Mouse (Mus musculus): Measurements from ENCODE around the gene Fosb. TPM values are rescaled to one million over a fixed set of nuclear protein-coding genes. Genes with fewer than 3 reads are reported as not detected.
A peak's percentile ranks its signal among the peaks of the same experiment; 100 is the strongest.
"Not testable (repeated sequence)": the region's sequence is repeated elsewhere in the genome, so short reads cannot be mapped to it uniquely, and the experiment has no call there.

The Fosb gene
- polyA plus RNA-seq, 1 experiment from 2014 or later = not detected

GRCm38 (mm10) chr7:19283406-19283804 is 26.4 kb downstream of the Fosb start:
- H3K4me1 ChIP-seq (replicated peaks; ENCODE audit: control insufficient read depth, insufficient read depth, low read length) = no peaks in the 10 kb centered on the region; the same call in none of the 2 replicates
- WGBS = 33% methylated on average over 14 of the region's 14 CpGs
- peak; percentile 41 for DNase-seq (ENCODE audit: low spot score)
- H3K27me3 ChIP-seq (ENCODE audit: control insufficient read depth, insufficient read depth, low read length) = peaks cover 31% of the 10 kb centered on the region
- peaks cover 5% of the 10 kb centered on the region; the same call in 1 of the 2 replicates for H3K36me3 ChIP-seq (ENCODE audit: control insufficient read depth, insufficient read depth, low read length)
- H3K4me3 ChIP-seq (ENCODE audit: low read depth, low read length) = peak overlapping the region; percentile 81
- peak overlapping the region; percentile 95 for H3K9ac ChIP-seq (ENCODE audit: low read depth, low read length)
- H3K27ac ChIP-seq (ENCODE audit: low read depth, low read length) = no peak overlapping the region
- no peak for ATAC-seq (ENCODE audit: low FRiP score)
- H3K9me3 ChIP-seq (ENCODE audit: control insufficient read depth, low read length) = no peaks in the 10 kb centered on the region
- H3K4me2 ChIP-seq (replicated peaks; ENCODE audit: low read depth, low read length) = peak overlapping the region; percentile 85

- peak overlapping the region; percentile 95 for H3K9ac ChIP-seq (ENCODE audit: low read depth, low read length)
- peak overlapping the region; percentile 83 for H3K27ac ChIP-seq (ENCODE audit: low read depth, low read length)
- H3K4me1 ChIP-seq (replicated peaks; ENCODE audit: control insufficient read depth, insufficient read depth, low read length) = no peaks in the 10 kb centered on the region; the same call in none of the 2 replicates
- H3K27me3 ChIP-seq (ENCODE audit: control insufficient read depth, insufficient read depth, low read length) = peaks cover 36% of the 10 kb centered on the region
- H3K9me3 ChIP-seq (ENCODE audit: control insufficient read depth, low read length) = no peaks in the 10 kb centered on the region
- peak overlapping the region; percentile 85 for H3K4me2 ChIP-seq (replicated peaks; ENCODE audit: low read depth, low read length)
- 0% methylated on average over 33 of the region's 35 CpGs for WGBS
- DNase-seq (ENCODE audit: low spot score) (peak; percentile 72), ATAC-seq (ENCODE audit: low FRiP score) (peak; percentile 82; the same call in 1 of the 2 replicates)
- peak overlapping the region; percentile 81 for H3K4me3 ChIP-seq (ENCODE audit: low read depth, low read length)
- H3K36me3 ChIP-seq (ENCODE audit: control insufficient read depth, insufficient read depth, low read length) = peaks cover 5% of the 10 kb centered on the region; the same call in 1 of the 2 replicates
Observed at GRCm38 (mm10) chr7:19282791-19283405, 27.0 kb downstream of the Fosb start.

DNA sequence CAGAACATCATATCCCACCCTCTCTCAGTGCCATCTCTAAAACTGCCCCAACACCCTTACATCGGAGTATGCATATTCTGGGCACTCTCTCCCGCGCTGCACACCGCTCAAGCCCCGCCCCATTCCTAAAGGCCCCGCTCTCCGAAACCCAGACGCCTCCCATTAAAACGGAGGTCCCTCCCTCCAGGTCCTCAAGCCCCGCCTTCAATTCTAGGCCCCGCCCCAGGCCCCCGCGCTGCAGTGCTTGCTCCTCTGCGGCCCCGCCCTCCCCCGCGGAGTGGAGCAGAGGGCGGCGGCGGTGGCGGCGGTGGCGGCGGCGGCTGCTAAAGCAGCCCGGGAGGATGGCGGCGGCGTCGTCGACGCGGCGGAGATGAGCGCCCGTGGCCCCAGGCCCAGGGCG is 27.5 kb downstream of the Fosb start, which contains the start of gene Rtn2:
Gene Rtn2, plus strand, starts transcription at position 240 of the 400 bp plus-strand sequence.
- peak; percentile 85 for ATAC-seq (ENCODE audit: low FRiP score)
- DNase-seq (ENCODE audit: low spot score) = peak; percentile 92
- under 1% methylated on average over 36 of the region's 37 CpGs for WGBS
- Histone ChIP-seq H3K9ac (ENCODE audit: low read depth, low read length) (peak within 1 kb of the TSS; percentile 95), H3K4me1 (replicated peaks; ENCODE audit: control insufficient read depth, insufficient read depth, low read length) (no peaks in the 10 kb centered on the region; the same call in none of the 2 replicates), H3K36me3 (ENCODE audit: control insufficient read depth, insufficient read depth, low read length) (peaks cover 2% of the 10 kb centered on the region; the same call in 1 of the 2 replicates), H3K27ac (ENCODE audit: low read depth, low read length) (peak within 1 kb of the TSS; percentile 83), H3K4me2 (replicated peaks; ENCODE audit: low read depth, low read length) (peak within 1 kb of the TSS; percentile 85), H3K27me3 (ENCODE audit: control insufficient read depth, insufficient read depth, low read length) (peaks cover 40% of the 10 kb centered on the region), H3K4me3 (ENCODE audit: low read depth, low read length) (peak within 1 kb of the TSS; percentile 81), H3K9me3 (ENCODE audit: control insufficient read depth, low read length) (no peaks in the 10 kb centered on the region)

DNA sequence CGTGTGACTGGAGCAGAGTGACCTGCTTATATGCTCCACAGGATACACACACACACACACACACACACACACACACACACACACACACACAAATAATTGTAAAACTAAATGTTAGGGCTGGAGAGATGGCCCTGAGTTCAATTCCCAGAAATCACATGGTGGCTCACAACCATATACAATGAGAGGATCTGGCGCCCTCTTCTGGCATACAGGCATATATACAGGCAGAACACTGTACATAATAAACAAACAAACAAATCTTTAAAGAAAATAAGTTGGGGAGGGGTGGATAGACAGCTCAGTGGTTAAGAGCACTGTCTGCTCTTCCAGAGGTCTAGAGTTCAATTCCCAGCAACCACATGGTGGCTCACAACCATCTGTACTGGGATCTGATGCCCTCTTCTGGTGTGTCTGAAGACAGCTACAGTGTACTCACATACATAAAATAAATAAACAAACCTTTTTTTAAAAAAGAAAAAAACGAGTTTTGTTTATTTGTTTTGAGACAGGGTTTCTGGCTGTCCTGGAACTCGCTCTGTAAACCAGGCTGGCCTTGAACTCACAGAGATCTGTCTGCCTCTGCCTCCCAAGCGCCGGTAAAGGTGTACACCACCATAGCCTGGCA is 28.1 kb downstream of the Fosb start:
- not testable (repeated sequence) for H3K27ac ChIP-seq (ENCODE audit: low read depth, low read length); H3K4me2 ChIP-seq (replicated peaks; ENCODE audit: low read depth, low read length); H3K36me3 ChIP-seq (ENCODE audit: control insufficient read depth, insufficient read depth, low read length); ATAC-seq (ENCODE audit: low FRiP score); H3K4me1 ChIP-seq (replicated peaks; ENCODE audit: control insufficient read depth, insufficient read depth, low read length); H3K9me3 ChIP-seq (ENCODE audit: control insufficient read depth, low read length); H3K9ac ChIP-seq (ENCODE audit: low read depth, low read length)
- WGBS = 34% methylated on average over 6 of the region's 6 CpGs
- peak; percentile 51 for DNase-seq (ENCODE audit: low spot score)
- H3K4me3 ChIP-seq (ENCODE audit: low read depth, low read length) = peak overlapping the region; percentile 81; the same call in 1 of the 2 replicates
- H3K27me3 ChIP-seq (ENCODE audit: control insufficient read depth, insufficient read depth, low read length) = peaks cover 40% of the 10 kb centered on the region

- ATAC-seq (ENCODE audit: low FRiP score) (no peak), DNase-seq (ENCODE audit: low spot score) (peak; percentile 50)
- Histone ChIP-seq H3K27ac (ENCODE audit: low read depth, low read length) (no peak within 1 kb of the TSS; the same call in 1 of the 2 replicates), H3K9ac (ENCODE audit: low read depth, low read length) (no peak within 1 kb of the TSS), H3K36me3 (ENCODE audit: control insufficient read depth, insufficient read depth, low read length) (no peaks in the 10 kb centered on the region), H3K9me3 (ENCODE audit: control insufficient read depth, low read length) (no peaks in the 10 kb centered on the region), H3K4me2 (replicated peaks; ENCODE audit: low read depth, low read length) (peak within 1 kb of the TSS; percentile 39), H3K4me1 (replicated peaks; ENCODE audit: control insufficient read depth, insufficient read depth, low read length) (no peaks in the 10 kb centered on the region; the same call in none of the 2 replicates), H3K27me3 (ENCODE audit: control insufficient read depth, insufficient read depth, low read length) (peaks cover 40% of the 10 kb centered on the region), H3K4me3 (ENCODE audit: low read depth, low read length) (peak within 1 kb of the TSS; percentile 22)
- WGBS = under 1% methylated on average over 46 of the region's 46 CpGs
Observed at GRCm38 (mm10) chr7:19279581-19280114, 30.2 kb downstream of the Fosb start, which contains the start of gene Ppm1n. Ppm1n (minus strand) TSS chr7:19280064.

GRCm38 (mm10) chr7:19279052-19279451 is 30.8 kb downstream of the Fosb start:
- Histone ChIP-seq H3K27me3 (ENCODE audit: control insufficient read depth, insufficient read depth, low read length) (peaks cover 40% of the 10 kb centered on the region), H3K4me1 (replicated peaks; ENCODE audit: control insufficient read depth, insufficient read depth, low read length) (no peaks in the 10 kb centered on the region; the same call in none of the 2 replicates), H3K36me3 (ENCODE audit: control insufficient read depth, insufficient read depth, low read length) (no peaks in the 10 kb centered on the region), H3K27ac (ENCODE audit: low read depth, low read length) (no peak overlapping the region; the same call in 1 of the 2 replicates), H3K4me2 (replicated peaks; ENCODE audit: low read depth, low read length) (peak overlapping the region; percentile 39), H3K9ac (ENCODE audit: low read depth, low read length) (no peak overlapping the region), H3K4me3 (ENCODE audit: low read depth, low read length) (peak overlapping the region; percentile 22; the same call in 1 of the 2 replicates), H3K9me3 (ENCODE audit: control insufficient read depth, low read length) (no peaks in the 10 kb centered on the region)
- DNase-seq (ENCODE audit: low spot score) = peak; percentile 24
- WGBS = 2% methylated on average over 34 of the region's 34 CpGs
- ATAC-seq (ENCODE audit: low FRiP score) = no peak

- peaks cover 38% of the 10 kb centered on the region for H3K27me3 ChIP-seq (ENCODE audit: control insufficient read depth, insufficient read depth, low read length)
- 45% methylated on average over 4 of the region's 4 CpGs for WGBS
- H3K4me1 ChIP-seq (replicated peaks; ENCODE audit: control insufficient read depth, insufficient read depth, low read length) = no peaks in the 10 kb centered on the region; the same call in none of the 2 replicates
- no peak overlapping the region for H3K4me3 ChIP-seq (ENCODE audit: low read depth, low read length)
- ATAC-seq (ENCODE audit: low FRiP score) (no peak), DNase-seq (ENCODE audit: low spot score) (no peak)
- no peaks in the 10 kb centered on the region for H3K9me3 ChIP-seq (ENCODE audit: control insufficient read depth, low read length)
- no peak overlapping the region for H3K9ac ChIP-seq (ENCODE audit: low read depth, low read length)
- no peak overlapping the region for H3K4me2 ChIP-seq (replicated peaks; ENCODE audit: low read depth, low read length)
- H3K27ac ChIP-seq (ENCODE audit: low read depth, low read length) = no peak overlapping the region
- no peaks in the 10 kb centered on the region for H3K36me3 ChIP-seq (ENCODE audit: control insufficient read depth, insufficient read depth, low read length)
Observed at GRCm38 (mm10) chr7:19276253-19276652, 33.6 kb downstream of the Fosb start.

DNA sequence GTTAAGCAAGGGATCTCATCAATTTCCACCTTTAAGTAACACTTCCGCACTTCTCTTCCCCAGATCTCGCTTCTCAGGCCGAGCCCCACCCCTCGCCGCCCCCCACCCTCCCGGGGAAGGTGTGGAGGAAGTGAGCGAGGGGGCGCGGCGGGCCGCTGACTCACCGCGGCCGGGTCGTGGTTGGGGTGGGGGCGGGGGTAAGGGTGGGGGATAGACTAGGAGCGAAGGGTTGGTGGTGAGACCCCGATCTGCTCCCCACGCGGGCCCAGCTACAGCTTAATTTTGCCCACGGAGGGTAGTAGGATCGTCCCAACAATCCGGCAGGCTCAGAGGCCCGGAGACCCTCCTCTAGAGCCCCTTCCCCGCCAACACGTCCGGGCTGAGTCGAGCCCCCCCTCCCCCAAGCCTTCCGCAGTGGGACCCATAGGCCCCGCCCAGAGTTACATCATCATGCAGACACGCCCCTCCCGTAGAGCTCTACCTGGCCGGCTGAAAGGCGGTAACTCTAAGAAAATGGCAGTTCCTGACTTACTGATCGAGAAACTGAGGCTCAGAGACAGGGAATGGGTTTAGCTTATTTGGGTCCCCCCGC is 37.6 kb downstream of the Fosb start:
- Histone ChIP-seq H3K27ac (ENCODE audit: low read depth, low read length) (peak overlapping the region; percentile 55), H3K4me3 (ENCODE audit: low read depth, low read length) (peak overlapping the region; percentile 99), H3K9ac (ENCODE audit: low read depth, low read length) (peak overlapping the region; percentile 87), H3K9me3 (ENCODE audit: control insufficient read depth, low read length) (no peaks in the 10 kb centered on the region), H3K4me2 (replicated peaks; ENCODE audit: low read depth, low read length) (peak overlapping the region; percentile 97), H3K4me1 (replicated peaks; ENCODE audit: control insufficient read depth, insufficient read depth, low read length) (peaks cover 11% of the 10 kb centered on the region), H3K36me3 (ENCODE audit: control insufficient read depth, insufficient read depth, low read length) (no peaks in the 10 kb centered on the region), H3K27me3 (ENCODE audit: control insufficient read depth, insufficient read depth, low read length) (no peaks in the 10 kb centered on the region)
- WGBS = 1% methylated on average over 33 of the region's 36 CpGs
- ATAC-seq (ENCODE audit: low FRiP score) (peak; percentile 75), DNase-seq (ENCODE audit: low spot score) (peak; percentile 79)

All from hindbrain, embryonic 11.5 days (tissue).